Mouse (Mus musculus) ovary, postnatal 14 days (tissue): ENCODE measurements at regions not wholly inside any gene's neighbourhood (a gene's known extent, or its start where the extent isn't known, plus 50 kb on each side); places are given as distances from the start of the nearest gene placed in this dataset.

ENCODE experiments used
- DNase-seq: peaks from one replicate; pipeline ENCODE4 v3.0.0; 2022; ENCODE audit warnings: low spot score

DNA sequence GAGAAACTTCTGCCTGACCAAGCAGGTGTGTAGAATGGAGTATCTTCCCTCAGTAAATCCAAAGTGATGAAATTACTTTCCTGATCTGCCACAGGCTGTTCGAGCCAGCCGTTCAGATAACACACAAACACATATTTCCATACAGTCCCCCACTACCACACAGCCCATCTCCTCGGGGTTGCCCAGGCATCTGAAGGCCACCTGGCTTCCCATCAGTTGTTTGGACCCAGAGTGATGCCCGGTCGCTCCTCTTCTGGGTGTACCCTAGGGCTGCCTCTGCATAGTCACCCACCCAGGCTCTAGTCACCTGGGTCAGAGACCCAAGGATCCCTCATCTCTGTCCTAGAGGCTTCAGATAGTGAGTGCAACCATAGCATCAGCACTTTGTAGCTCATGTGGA is 107.9 kb downstream of the CK137956 start:
- DNase-seq, result no peak

DNA sequence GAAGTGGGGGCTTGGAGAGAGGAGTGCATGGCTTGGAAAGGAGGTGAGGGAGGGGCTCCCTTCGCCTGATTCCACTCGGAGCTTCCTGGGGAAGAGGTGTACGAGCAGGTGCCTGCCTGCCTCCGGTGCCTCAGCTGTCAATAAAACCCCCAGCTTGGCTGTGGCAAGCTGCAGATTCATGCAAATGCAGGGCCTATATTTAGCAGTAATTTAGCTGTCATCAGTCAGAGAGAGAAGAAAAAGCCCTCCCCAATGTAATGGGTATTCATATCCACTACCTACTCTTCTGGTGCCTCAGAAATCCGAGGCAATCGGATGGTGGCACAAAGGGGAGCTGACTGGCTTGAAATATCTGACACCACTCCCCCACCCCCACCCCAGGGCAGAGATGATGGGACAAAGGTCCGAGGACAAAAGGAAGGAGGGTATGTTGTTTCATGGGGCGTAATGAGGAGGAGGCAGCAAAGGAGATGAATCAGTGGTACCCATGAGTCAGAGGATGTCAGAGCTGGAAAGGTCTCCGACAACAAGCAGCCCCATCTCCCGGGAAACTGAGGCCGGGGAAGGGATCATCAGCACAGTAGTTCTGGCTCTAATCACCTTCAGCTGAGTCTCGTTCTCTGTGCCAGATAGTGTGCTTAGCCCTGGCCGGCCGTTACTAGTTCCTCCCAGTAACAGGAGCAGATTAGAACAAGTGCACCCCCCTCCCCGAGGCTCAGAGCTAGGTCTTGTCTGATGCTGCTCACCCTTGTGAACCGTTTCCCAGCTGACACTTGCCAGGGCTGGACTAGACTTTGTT is 109.2 kb downstream of the CK137956 start:
- DNase-seq, result no peak

DNA sequence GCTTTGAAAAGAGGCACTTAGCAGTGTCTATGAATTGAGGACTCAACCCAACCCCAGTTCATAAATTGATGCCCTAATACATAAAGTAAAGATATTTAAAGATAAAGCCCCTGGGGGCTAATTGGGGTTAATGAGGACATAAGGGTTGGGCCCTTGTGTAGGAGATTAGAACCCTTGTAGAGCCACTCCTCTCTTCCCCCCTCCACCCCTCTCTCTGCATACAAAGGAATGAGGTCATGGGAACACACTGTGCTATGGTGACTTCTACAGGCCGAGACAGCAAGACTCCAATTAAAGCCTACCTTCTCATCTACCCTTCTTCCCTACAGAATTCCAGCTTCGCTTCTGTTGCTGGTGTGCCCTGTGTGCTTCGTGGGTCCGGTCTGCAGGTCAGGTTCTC is 110.5 kb downstream of the CK137956 start:
- no peak for DNase-seq

DNA sequence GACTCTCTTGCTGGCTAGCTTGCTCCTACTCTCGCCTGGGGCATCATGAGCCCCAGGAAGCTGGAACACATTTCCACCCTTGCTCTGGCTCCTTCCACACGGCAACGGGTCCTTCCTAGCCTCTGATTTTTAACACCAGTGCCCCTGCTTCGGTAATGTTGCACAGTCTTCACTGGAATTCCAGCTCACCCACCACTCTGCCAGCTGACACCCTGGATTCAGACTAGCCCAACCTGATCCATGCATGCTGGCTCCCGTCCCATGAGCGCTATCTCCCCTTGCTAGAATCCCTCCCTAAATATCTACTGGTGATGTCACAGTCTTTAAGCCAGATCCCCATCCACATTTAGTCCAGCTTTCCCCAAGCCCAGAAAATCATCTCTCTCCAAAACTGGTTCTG is 111.2 kb downstream of the CK137956 start:
- no peak for DNase-seq

DNA sequence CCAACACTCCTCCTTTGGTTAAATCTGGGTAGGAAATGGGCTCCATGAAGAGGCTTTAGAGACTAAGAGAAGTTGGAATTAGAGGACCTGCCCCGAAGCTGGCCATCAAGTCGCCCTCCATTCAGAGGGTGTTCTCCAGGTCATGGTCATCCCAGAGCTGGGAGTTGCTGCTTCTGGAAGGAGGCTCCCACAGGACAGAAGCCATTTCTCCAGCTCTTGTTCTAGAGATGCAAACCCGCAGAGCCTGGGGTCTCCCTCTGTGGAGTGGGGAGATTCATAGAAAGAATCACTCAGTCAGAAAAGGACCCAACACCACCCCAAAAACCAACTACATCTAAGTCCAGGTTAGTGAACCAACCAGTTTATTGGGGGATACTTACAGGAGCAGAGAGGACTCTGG is 112.2 kb downstream of the CK137956 start:
- DNase-seq, result no peak

DNA sequence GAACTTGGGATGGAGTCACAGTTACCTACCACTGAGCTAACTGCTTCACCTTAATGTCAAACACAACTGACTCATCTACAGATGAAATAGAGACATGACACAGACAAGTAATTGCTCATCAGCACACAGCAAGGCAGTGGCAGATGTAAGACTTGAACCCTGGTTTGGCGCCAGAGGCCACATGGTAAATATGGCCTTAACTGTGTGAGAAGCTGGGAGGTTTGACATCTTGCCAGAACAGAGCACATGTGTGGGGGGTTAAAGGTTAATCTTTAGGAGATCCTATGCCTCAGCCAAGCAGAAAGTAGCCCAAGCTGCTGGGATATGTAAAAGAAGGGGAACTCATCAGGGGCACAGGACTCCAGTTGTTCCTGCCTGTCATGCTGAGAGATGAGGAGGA is 114.9 kb downstream of the CK137956 start:
- DNase-seq, result no peak

DNA sequence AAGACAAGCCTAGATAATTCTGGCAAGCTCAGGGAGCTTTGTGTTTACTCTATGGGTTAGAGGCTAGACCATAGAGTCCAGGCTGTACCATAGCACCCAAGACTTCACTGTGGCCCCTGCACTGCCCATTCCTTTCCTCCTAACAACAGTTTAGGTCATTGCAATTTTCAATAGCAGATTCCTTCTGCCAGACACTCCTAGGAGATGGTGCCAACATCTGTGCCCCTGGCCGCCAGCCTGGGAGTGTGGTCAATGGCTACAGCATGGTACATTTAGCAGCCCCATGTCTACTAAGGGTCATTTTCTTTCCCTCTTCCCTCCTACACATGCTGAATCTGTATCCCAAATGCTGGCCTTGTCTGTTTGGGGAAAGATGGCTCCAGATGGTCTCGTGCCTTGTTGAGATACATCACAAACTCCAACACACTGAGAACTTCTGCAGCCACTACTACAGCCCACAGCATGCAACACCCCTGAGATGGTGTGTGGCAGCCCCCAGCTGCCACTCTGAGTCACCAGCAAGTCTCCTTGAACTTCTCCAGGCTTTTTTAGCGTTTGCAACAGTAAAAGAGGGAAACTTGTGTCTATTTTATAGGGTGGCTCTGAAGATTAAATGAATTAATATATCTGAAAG is 115.9 kb downstream of the CK137956 start:
- DNase-seq, result no peak

DNA sequence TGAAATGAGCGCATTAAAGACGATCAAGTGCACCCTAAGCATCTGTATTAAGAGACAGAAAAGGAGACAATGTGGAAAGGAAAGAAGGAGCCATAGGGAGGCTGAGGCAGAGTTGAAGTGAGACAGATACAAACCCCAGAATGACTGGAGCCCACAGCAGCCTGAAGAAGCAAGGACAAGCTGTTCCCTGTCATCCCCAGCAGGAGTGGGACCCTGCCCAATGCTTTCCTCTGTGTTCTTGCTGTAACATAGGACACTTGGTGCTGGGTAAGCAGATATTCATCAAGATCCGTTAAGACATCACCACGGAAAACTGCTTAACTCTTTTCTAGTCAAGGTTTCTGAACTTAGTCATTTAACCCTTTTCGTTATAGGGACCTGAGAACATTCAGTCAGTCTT is 121.4 kb downstream of the CK137956 start:
- no peak for DNase-seq

DNA sequence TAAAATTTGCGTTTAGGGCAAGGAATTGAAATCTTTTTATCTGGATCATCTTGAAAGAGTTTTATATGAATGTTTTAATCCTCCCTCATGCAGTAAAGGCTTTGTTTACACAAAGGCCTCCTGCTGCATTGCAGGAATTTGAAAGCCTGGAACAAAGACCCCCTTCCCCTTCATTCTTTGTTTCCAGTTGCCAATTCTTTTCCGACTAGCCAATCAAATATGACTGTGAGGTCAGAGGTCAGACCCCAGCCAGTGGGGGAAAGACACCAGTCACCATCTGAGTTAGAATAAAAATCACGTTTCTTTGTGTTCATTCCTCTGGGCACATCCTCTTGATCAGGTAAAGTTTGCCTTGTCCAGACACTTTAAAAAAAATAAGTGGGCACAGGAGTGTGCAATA is 124.4 kb downstream of the CK137956 start:
- no peak for DNase-seq

DNA sequence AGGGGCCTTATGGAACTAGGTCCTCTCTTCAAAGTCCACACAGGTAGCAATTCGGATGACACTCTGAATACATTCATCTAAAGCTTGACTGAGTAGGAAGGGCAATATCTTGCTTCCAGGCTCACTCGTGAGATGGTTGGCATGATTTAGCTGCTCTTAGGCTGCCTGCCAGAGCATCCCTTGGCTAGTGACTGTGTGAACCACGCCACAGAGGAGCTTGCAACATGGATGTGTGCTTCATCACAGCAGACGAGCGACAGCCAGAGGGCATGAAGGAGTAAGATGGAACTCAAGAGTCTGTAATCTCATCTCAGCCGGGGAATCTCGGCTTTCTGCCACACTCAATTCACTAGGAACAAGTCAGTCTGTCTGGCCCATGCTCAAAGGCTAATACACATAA is 127.3 kb downstream of the CK137956 start:
- DNase-seq, result no peak

DNA sequence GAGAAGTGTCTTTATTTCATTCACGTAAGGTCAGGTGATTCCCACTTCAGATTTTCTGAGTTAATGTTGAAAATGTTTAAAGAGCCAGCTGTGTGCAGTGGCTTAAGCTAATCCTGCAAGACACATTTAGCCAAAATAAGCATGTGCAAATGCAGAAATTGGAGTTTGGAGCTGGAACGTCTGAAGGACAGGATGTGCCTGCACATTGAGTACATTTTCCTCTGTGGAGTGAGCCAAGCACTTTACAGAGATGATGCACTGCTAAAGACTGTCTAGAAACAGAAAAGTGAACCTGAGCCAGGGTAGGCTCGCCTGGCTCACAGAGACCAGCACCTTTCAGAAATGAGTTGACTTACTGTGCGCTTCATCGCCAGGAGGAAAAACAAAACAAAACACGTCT is 137.1 kb downstream of the CK137956 start:
- no peak for DNase-seq

DNA sequence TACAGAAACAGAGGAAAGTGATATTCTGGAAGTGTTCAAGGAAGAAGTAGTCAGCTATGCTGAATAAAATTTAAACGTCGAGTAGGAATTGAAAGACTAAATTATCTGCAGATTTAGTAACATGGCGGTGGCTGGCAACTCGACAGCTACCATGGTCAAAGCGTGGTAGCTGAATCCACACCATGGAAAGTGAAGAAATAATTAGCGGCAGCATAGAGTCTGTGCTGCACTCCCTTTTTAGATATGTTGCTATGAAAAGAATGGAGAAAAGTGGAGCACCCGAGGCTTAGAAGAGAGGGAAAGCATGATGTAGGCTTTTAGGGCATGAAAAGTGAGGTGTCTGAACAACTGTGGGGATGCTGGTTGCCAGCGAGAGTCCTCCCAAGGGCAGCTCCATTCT is 143.8 kb downstream of the CK137956 start:
- no peak for DNase-seq

DNA sequence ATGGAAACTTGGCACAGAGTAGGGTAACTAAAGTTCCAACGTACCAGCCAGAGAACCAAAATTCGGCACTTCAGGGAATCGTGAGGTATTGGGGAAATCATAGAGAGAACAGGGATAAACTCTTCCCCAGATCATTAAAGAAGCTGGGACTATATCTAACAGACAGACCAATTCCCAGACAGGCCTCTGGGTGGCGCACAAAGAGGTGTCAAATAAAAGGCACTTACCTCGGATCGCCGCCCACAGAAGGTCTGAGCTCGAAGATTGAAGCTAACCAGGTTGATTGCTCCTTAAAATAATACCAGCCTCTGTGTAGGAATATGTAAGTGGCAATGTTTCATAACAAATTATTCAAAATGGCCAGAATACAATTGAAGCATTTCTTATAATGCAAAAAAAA is 151.2 kb downstream of the CK137956 start:
- no peak for DNase-seq

DNA sequence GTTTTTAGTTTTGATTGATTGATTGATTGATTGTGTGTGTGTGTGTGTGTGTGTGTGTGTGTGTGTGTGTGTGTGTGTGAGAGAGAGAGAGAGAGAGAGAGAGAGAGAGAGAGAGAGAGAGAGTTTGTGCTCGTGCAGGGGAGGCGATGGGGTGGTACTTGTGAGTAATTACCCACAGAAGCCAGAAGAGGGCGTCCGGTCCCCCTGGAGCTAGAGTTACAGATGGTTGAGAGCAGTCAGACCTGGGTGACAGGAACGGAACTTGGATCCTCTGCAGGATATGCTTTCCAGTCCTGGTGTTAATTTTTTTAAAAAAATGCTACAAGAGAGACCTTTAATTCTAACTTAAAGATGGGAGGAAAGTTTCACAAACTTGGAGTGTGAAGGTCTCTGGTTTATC is 151.7 kb downstream of the CK137956 start:
- no peak for DNase-seq

DNA sequence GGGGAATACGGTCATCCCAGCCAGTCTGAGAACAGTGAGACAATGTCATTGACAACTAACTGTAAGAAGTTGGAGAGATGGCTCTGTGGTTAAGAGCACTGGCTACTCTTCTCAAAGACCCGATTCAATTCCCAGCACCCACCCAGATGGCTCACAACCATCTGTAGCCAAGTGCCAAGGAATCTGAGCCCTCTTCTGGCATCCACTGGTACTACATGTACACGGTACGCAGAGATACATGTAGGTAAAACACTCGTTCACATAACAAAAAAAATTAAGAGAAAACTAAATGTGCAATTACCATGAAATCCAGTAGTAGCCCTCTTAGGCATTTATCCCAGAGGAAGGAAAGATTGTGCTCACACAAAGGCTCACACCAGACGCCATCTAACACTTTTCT is 156.1 kb downstream of the CK137956 start:
- DNase-seq, result no peak

DNA sequence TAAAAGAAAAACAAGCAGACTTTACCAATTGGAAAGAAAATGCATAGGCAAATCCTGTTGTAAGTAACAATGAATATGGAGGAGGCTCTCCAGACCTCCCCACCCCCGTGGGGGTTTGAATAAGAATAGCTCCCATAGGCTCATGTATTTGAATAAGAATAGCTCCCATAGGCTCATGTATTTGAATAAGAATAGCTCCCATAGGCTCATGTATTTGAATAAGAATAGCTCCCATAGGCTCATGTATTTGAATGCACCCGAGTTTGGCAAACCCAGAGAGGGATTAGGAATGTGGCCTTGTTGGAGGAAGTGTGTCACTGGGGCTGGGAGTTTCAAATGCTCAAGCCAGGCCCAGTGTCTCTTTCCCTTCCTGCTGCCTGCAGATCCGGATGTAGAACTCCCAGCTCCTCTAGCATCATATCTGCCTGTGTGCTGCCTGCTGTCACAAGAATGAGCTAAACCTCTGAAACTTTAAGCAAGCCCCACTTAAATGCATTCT is 158.7 kb downstream of the CK137956 start:
- DNase-seq, result no peak

DNA sequence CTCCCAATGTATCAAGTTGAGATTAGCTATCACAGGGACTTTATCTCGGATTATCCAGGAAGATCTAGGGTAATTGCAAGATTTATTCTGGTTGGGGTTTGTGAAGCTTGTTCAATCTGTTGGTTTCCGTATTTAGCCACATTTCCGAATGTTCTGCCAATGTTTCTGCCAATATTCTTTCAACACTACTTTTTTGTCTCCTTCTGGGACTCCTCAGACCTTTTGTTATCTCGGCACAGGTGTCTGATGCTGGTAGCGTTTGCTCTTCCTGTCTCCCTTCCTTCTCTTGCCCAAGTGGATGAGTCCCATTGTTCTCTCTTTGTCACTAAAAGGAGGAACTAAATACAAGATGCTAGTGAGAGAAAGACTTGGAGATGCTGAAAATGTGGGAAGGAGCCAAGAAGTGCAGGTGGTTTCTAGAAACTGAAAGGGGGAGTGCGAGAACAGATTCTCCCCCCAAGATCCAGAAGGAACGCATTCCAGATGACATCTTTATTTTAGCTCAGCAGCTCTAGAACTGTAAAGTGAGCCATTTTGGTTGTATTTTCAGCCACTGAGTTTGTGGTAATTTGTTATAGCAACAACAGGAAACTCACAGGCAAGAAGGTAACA is 159.7 kb downstream of the CK137956 start:
- DNase-seq, result no peak

DNA sequence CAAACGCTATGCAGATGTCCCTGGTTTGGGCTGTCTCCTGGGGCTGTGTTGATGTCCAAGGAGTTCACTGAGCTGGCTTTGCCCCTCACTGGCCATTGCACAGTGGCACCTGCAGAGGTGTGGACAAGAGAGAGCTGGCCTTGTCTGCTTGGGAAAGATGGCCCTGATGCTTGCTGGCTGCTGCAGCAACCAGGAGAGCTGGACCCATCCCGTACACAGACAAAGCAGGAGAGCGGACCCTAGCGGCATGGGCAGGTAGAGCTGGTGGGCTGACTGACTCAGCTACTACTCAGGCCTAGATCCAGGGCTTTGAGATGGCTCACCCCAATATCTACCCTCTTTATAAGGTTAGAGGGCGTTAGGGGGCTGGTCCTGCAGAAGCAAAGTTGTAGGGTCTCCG is 161.7 kb downstream of the CK137956 start:
- DNase-seq, result no peak

DNA sequence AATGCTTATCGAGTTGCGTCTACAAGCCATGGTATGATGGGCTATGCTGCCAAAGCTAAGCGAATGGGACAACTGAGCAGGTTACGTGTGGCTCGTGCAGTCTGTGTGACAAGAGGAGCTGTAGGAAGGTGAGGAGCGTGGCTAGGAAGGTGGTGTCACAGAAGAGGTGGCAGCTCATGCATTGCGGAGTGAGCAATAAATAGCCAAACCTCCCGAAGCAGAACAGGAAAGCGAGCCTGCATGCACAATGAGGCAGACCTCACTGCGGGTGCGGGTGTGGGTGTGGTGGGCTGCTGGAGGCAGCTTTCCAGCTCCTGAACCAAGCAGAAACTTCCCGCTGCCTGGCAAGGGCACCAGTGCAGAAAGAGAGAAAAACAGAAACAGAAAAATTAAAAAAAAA is 181.5 kb downstream of the CK137956 start:
- no peak for DNase-seq

DNA sequence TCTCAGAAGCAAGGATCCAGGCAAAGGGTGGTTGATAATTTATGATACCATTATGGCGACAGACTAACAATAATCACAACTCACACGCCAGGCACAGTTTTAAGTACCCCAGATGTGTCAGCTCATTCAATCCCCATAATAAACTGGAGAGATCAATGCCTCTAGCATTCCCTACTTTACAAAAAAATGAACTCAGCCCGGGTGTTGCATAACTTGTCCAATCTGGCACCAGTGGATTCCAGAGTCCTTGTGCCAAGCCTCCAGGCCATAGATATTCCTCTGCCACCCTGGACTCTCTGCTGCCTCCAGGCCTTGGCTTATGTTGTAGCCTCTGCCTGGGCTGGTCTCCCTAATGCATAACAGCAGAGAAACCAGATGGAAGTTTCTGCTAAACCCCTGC is 185.0 kb downstream of the CK137956 start:
- no peak for DNase-seq

DNA sequence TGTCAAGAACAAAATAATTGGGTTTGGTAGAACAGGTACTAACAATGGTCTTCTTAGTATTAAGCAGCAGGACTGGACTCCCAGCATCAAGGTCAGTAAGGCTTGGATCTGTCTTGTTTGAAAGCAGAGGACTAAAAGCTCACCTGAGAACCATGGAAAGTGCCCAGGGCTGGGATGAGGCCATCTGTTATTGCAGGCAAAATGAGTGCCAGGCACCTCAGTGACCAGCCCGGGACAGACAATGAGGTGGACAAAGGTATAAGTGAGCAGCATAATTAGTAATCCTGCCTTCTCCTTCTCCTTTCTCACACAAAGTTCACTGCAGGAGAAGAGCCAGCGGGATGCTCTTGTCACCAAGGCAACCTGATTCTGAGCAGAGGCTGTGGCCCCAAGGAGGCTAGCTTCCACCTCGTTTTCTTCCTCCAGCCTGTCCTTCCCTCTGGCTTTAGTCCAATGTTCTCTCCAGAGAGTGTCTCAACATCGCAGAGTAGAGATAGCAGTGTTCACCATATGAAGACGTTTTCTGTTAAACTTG is 198.7 kb downstream of the CK137956 start:
- DNase-seq, result no peak

DNA sequence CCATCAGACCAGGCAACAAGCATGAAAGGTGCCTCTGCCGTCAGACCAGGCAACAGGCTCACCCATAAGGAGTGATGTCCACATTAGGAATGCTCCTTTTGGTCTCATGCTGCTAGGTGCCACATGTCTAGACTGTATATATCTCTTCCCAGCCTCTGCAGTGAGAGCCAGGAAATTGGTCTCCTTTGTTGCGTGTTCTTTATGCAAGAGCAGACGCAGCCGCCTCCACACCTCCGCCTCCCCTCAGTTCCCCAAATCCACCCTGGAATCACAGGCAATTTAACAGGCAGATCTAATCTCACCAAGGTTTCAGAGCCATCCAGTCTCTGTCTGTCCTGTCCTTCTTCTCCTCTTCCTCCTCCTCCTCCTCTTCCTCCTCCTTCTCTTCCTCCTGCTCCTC is 207.0 kb downstream of the CK137956 start:
- no peak for DNase-seq

DNA sequence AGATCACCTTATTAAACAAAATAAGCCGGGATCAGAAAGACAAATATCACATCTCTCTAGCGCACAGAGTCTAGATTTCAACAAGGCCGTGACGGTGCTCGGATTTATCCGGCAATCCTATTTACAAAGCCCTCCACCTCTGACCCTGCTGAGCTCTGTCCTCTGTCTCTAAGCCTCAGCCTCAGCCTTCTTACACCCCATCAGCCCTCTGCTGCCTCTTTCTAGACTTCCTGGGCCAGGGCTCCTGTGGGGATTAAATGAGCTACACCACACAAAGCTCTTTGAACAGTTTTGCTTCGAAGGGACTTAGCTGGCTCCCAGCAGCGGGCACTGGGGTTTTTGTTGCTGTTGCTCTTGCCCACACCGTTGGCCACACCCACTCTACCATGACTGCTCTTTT is 211.8 kb downstream of the CK137956 start:
- DNase-seq, result no peak
